Mouse (Mus musculus): ENCODE measurements around the gene Rasgrp3. TPM values are rescaled to one million over a fixed set of nuclear protein-coding genes. Genes with fewer than 3 reads are reported as not detected.
"Not testable (repeated sequence)": the region's sequence is repeated elsewhere in the genome, so short reads cannot be mapped to it uniquely, and the experiment has no call there.

The Rasgrp3 gene
- total and polyA plus RNA-seq, 2 experiments, result 1.5 to 7.9 TPM

DNA sequence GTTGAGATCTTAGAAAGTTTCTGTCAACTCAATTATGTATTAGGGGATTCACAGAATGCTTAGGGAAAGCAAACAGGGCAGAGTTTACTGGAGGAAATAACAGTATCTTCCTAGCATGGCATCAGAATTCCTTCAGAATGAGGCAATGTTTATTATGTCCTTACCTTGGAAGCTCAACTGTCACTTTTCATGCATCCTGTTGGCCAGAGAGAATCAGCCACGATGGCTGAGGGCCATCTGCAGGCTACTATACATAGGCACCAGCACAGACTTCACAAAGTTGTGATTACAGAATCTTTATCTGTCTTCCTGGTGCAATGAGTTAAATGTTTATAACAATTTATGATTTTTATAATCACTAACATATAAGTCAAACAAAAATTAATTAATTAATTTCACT, 13.3 kb downstream of the Rasgrp3 start:
- no peak overlapping the region for H3K4me3 ChIP-seq (ENCODE audit: insufficient read depth, low read depth, low read length)
- no peak overlapping the region for H3K27ac ChIP-seq (replicated peaks; ENCODE audit: insufficient read depth, low read depth, low read length)
- H3K36me3 ChIP-seq (ENCODE audit: control insufficient read depth, insufficient read depth, low read length), result no peaks in the 10 kb centered on the region
- WGBS, result 49% methylated on average over 1 of the region's 1 CpGs
- no peaks in the 10 kb centered on the region for H3K27me3 ChIP-seq (ENCODE audit: control insufficient read depth, insufficient read depth, low read length)
- DNase-seq (ENCODE audit: extremely low read depth, low read depth, low spot score), result no peak
- H3K4me1 ChIP-seq (ENCODE audit: control insufficient read depth, insufficient read depth, low read length), result no peaks in the 10 kb centered on the region
- peaks cover 3% of the 10 kb centered on the region; the same call in 1 of the 2 replicates for H3K79me2 ChIP-seq (ENCODE audit: control insufficient read depth, insufficient read depth, low read length)
- TF ChIP-seq CTCF (IDR thresholded peaks at IDR 0.05; ENCODE audit: low read depth, low read length) (no peak), POLR2A (IDR thresholded peaks at IDR 0.05; ENCODE audit: extremely low read depth, insufficient read depth, low read length) (no peak)
- no peak overlapping the region for H3K9ac ChIP-seq (ENCODE audit: low read depth, low read length)

DNA sequence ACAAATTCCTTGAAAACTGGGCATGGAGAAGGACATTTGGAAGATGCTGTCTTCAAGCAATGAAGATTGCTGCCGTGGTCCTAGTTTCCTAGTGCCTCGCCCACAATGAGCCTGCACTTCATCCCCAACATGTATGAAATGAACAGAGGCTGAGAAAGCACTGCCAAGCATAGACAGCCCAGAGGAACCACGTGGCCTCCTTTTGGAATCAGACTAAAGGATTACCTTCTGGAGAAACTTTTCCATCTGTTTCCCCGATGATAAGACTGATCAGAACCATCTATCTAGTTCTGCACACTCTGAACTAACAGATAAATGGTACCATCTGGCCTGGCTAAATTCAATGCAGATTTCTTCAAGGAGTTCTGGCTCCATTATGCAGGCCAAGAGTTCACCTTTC, 16.6 kb downstream of the Rasgrp3 start:
- Histone ChIP-seq H3K4me1 (ENCODE audit: control insufficient read depth, insufficient read depth, low read length) (no peaks in the 10 kb centered on the region), H3K9ac (ENCODE audit: low read depth, low read length) (no peak overlapping the region), H3K36me3 (ENCODE audit: control insufficient read depth, insufficient read depth, low read length) (no peaks in the 10 kb centered on the region), H3K27me3 (ENCODE audit: control insufficient read depth, insufficient read depth, low read length) (no peaks in the 10 kb centered on the region), H3K79me2 (ENCODE audit: control insufficient read depth, insufficient read depth, low read length) (no peaks in the 10 kb centered on the region), H3K27ac (replicated peaks; ENCODE audit: insufficient read depth, low read depth, low read length) (no peak overlapping the region), H3K4me3 (ENCODE audit: insufficient read depth, low read depth, low read length) (no peak overlapping the region)
- 84% methylated on average over 4 of the region's 4 CpGs for WGBS
- no peak for DNase-seq (ENCODE audit: extremely low read depth, low read depth, low spot score)
- TF ChIP-seq POLR2A (IDR thresholded peaks at IDR 0.05; ENCODE audit: extremely low read depth, insufficient read depth, low read length), result no peak
- no peak for TF ChIP-seq CTCF (IDR thresholded peaks at IDR 0.05; ENCODE audit: low read depth, low read length)

DNA sequence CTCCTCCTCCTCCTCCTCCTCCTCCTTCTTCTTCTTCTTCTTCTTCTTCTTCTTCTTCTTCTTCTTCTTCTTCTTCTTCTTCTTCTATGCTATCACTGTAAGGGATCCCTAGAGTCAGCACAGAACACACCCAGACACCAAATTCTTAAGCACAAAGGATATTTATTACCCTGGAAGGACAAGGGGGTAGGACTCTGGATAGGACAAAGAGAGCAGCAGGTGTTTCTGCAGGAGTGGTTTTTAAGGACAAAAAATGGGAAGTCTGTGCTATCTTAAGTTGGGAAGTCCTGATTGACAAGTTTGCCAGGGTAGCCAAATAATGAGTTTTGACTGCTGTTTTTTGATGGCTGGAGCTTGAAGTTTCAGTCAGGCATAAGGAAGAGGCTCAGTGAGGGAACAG, 17.9 kb downstream of the Rasgrp3 start:
- TF ChIP-seq CTCF (IDR thresholded peaks at IDR 0.05; ENCODE audit: low read depth, low read length) (no peak), POLR2A (IDR thresholded peaks at IDR 0.05; ENCODE audit: extremely low read depth, insufficient read depth, low read length) (no peak)
- no peaks in the 10 kb centered on the region for H3K79me2 ChIP-seq (ENCODE audit: control insufficient read depth, insufficient read depth, low read length)
- H3K27ac ChIP-seq (replicated peaks; ENCODE audit: insufficient read depth, low read depth, low read length), result no peak overlapping the region
- no peaks in the 10 kb centered on the region for H3K27me3 ChIP-seq (ENCODE audit: control insufficient read depth, insufficient read depth, low read length)
- no peak for DNase-seq (ENCODE audit: extremely low read depth, low read depth, low spot score)
- no peaks in the 10 kb centered on the region for H3K4me1 ChIP-seq (ENCODE audit: control insufficient read depth, insufficient read depth, low read length)
- no peak overlapping the region for H3K4me3 ChIP-seq (ENCODE audit: insufficient read depth, low read depth, low read length)
- H3K36me3 ChIP-seq (ENCODE audit: control insufficient read depth, insufficient read depth, low read length), result no peaks in the 10 kb centered on the region
- no peak overlapping the region for H3K9ac ChIP-seq (ENCODE audit: low read depth, low read length)

DNA sequence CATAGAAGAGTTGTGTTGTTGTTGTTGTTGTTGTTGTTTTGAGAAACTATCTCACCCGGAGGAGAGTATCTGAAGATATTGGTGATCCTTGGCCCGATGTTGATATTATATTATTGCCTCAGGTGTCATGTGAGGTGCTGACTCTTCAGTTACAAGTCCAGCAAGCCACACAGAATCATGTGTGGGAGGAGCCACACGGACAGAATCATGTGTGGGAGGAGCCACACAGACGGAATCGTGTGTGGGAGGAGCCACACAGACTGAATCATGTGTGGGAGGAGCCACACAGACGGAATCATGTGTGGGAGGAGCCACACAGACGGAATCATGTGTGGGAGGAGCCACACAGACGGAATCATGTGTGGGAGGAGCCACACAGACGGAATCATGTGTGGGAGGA, 20.4 kb downstream of the Rasgrp3 start:
- H3K79me2 ChIP-seq (ENCODE audit: control insufficient read depth, insufficient read depth, low read length); H3K4me3 ChIP-seq (ENCODE audit: insufficient read depth, low read depth, low read length); DNase-seq (ENCODE audit: extremely low read depth, low read depth, low spot score); H3K4me1 ChIP-seq (ENCODE audit: control insufficient read depth, insufficient read depth, low read length); H3K9ac ChIP-seq (ENCODE audit: low read depth, low read length); H3K27me3 ChIP-seq (ENCODE audit: control insufficient read depth, insufficient read depth, low read length); H3K36me3 ChIP-seq (ENCODE audit: control insufficient read depth, insufficient read depth, low read length); H3K27ac ChIP-seq (replicated peaks; ENCODE audit: insufficient read depth, low read depth, low read length): not testable (repeated sequence)
- WGBS, result 89% methylated on average over 9 of the region's 9 CpGs

DNA sequence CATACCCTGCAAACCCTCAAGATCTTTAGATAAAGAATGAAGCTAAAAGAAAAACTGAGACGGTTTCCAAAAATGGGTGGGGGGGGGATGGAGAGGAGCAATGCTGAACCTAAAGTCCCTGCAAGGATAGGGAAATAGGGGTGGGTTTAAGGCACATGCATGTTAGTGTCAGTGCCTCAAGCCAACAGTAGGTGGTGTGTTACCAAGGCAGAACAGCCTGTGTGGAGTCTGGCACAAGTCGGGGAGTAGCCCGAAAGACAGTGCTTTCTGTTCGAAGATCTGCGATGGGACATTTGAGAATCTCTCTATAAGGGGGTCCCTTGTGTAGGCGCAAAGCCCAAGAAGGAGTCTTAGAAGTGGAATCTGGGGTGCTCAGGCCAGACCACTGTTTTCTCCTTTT, 24.9 kb downstream of the Rasgrp3 start:
- Histone ChIP-seq H3K4me1 (ENCODE audit: control insufficient read depth, insufficient read depth, low read length) (peaks cover 2% of the 10 kb centered on the region), H3K36me3 (ENCODE audit: control insufficient read depth, insufficient read depth, low read length) (no peaks in the 10 kb centered on the region), H3K4me3 (ENCODE audit: insufficient read depth, low read depth, low read length) (no peak overlapping the region), H3K27me3 (ENCODE audit: control insufficient read depth, insufficient read depth, low read length) (no peaks in the 10 kb centered on the region), H3K79me2 (ENCODE audit: control insufficient read depth, insufficient read depth, low read length) (no peaks in the 10 kb centered on the region), H3K9ac (ENCODE audit: low read depth, low read length) (no peak overlapping the region), H3K27ac (replicated peaks; ENCODE audit: insufficient read depth, low read depth, low read length) (no peak overlapping the region)
- 93% methylated on average over 6 of the region's 6 CpGs for WGBS
- TF ChIP-seq CTCF (IDR thresholded peaks at IDR 0.05; ENCODE audit: low read depth, low read length) (peak; percentile 36; the same call in 1 of the 2 replicates), POLR2A (IDR thresholded peaks at IDR 0.05; ENCODE audit: extremely low read depth, insufficient read depth, low read length) (no peak)
- DNase-seq (ENCODE audit: extremely low read depth, low read depth, low spot score), result no peak

DNA sequence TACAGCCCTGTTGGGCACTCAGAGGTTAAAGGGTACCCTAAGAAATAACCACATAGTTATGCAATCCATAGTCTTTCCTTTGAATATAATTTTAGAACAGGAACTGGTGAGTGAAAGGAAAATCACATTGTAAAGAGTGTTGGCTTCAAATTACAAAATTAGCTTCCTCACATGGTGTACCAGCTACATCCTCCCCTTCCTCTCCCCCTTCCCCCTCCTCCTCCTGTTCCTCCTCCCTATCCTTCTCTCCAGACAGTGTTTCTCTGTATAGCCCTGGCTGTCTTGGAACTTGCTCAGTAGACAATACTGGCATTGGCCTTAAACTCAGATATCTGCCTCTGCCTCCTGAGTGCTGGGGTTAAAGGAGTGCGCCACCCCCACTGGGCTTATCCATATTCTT, 26.1 kb downstream of the Rasgrp3 start:
- Histone ChIP-seq H3K4me3 (ENCODE audit: insufficient read depth, low read depth, low read length) (no peak overlapping the region), H3K27me3 (ENCODE audit: control insufficient read depth, insufficient read depth, low read length) (no peaks in the 10 kb centered on the region), H3K79me2 (ENCODE audit: control insufficient read depth, insufficient read depth, low read length) (no peaks in the 10 kb centered on the region), H3K4me1 (ENCODE audit: control insufficient read depth, insufficient read depth, low read length) (peaks cover 2% of the 10 kb centered on the region), H3K27ac (replicated peaks; ENCODE audit: insufficient read depth, low read depth, low read length) (no peak overlapping the region), H3K9ac (ENCODE audit: low read depth, low read length) (no peak overlapping the region), H3K36me3 (ENCODE audit: control insufficient read depth, insufficient read depth, low read length) (no peaks in the 10 kb centered on the region)
- 90% methylated on average over 1 of the region's 1 CpGs for WGBS
- no peak for TF ChIP-seq CTCF (IDR thresholded peaks at IDR 0.05; ENCODE audit: low read depth, low read length)
- TF ChIP-seq POLR2A (IDR thresholded peaks at IDR 0.05; ENCODE audit: extremely low read depth, insufficient read depth, low read length), result no peak
- DNase-seq (ENCODE audit: extremely low read depth, low read depth, low spot score), result no peak

DNA sequence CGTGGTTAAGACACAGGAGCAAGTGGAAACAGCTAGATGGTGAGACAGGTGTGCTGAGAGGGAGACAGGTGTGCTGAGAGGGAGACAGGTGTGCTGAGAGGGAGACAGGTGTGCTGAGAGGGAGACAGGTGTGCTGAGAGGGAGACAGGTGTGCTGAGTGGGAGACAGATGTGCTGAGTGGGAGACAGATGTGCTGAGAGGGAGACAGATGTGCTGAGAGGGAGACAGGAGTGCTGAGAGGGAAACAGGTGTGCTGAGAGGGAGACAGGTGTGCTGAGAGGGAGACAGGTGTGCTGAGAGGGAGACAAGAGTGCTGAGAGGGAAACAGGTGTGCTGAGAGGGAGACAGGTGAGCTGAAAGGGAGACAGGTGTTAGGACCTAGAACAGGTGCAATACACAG, 27.5 kb downstream of the Rasgrp3 start:
- not testable (repeated sequence) for H3K79me2 ChIP-seq (ENCODE audit: control insufficient read depth, insufficient read depth, low read length); H3K36me3 ChIP-seq (ENCODE audit: control insufficient read depth, insufficient read depth, low read length); DNase-seq (ENCODE audit: extremely low read depth, low read depth, low spot score); H3K27ac ChIP-seq (replicated peaks; ENCODE audit: insufficient read depth, low read depth, low read length); H3K27me3 ChIP-seq (ENCODE audit: control insufficient read depth, insufficient read depth, low read length); H3K9ac ChIP-seq (ENCODE audit: low read depth, low read length); H3K4me1 ChIP-seq (ENCODE audit: control insufficient read depth, insufficient read depth, low read length); H3K4me3 ChIP-seq (ENCODE audit: insufficient read depth, low read depth, low read length)
- WGBS, result 79% methylated on average over 1 of the region's 1 CpGs

All from liver, adult 2 months (tissue).